Mouse (Mus musculus) cerebellum, adult 2 months (tissue): ENCODE measurements around the gene Vmn1r18. TPM values are rescaled to one million over a fixed set of nuclear protein-coding genes. Genes with fewer than 3 reads are reported as not detected.
"Not testable (repeated sequence)": the region's sequence is repeated elsewhere in the genome, so short reads cannot be mapped to it uniquely, and the experiment has no call there.

Experiments
- DNase-seq, 2 experiments: peaks; one replicate each; pipeline ENCODE4 v3.0.0; 2021
- H3K27ac ChIP-seq: fragments of 200-500 bp; 2 replicates; pipeline ENCODE4 v1.5.1; 2012; ENCODE audit warnings: low read length, control low read depth, inconsistent platforms; ENCODE audit not compliant: insufficient read depth
- H3K27me3 ChIP-seq: fragments of 200-500 bp; 2 replicates; pipeline ENCODE4 v1.6.1; 2012; ENCODE audit warnings: inconsistent platforms, mild to moderate bottlenecking, low read length, moderate library complexity; ENCODE audit not compliant: control insufficient read depth, insufficient read depth
- H3K4me1 ChIP-seq: fragments of 200-500 bp; 2 replicates; pipeline ENCODE4 v1.6.1; 2011; ENCODE audit warnings: low read length; ENCODE audit not compliant: control insufficient read depth, insufficient read depth
- H3K4me3 ChIP-seq: fragments of 200-500 bp; replicated peaks from 2 replicates; pipeline ENCODE3; 2011; ENCODE audit warnings: mild to moderate bottlenecking, low read depth, low read length, control low read depth; ENCODE audit not compliant: insufficient read depth
- CTCF ChIP-seq: fragments of 200-500 bp; IDR thresholded peaks from 2 replicates; pipeline ENCODE4 v1.5.1; 2011; ENCODE audit warnings: low read depth, mild to moderate bottlenecking, control low read depth, low read length, moderate library complexity, borderline replicate concordance; ENCODE audit not compliant: insufficient read depth
- POLR2A ChIP-seq: fragments of 200-500 bp; IDR thresholded peaks from 2 replicates; pipeline ENCODE4 v1.6.1; 2011; ENCODE audit warnings: low read length, control low read depth, borderline replicate concordance; ENCODE audit not compliant: insufficient read depth
- WGBS: fragments of 180-500 bp; shearing (Covaris S2); methylation state at CpG from one replicate; pipeline ENCODE4 v1.1.7; 2018; 5-methylcytosine and 5-hydroxymethylcytosine counted together
- polyA plus RNA-seq: library from polyadenylated mRNA; depleted of rRNA; stranded (reverse); fragments of >200 nt; gene quantifications from 2 replicates; pipeline ENCODE4 v1.2.3, GENCODE M21; 2012; rRNA removed

Gene Vmn1r18
- polyA plus RNA-seq = not detected in 2 replicates

GRCm38 (mm10) chr6:57395683-57396082, at the start of gene Vmn1r18:
Gene Vmn1r18, minus strand, starts transcription at chr6:57395783.
- H3K4me3 ChIP-seq = no peak within 1 kb of the TSS
- DNase-seq = no peak
- no peaks in the 10 kb centered on the region for H3K27me3 ChIP-seq
- no peak for TF ChIP-seq CTCF
- H3K27ac ChIP-seq = no peak within 1 kb of the TSS
- H3K4me1 ChIP-seq = no peaks in the 10 kb centered on the region

- no peak overlapping the region for H3K27ac ChIP-seq
- DNase-seq = no peak
These were observed 35.6 kb upstream of the Vmn1r18 start for GRCm38 (mm10) chr6:57431196-57431595.

GRCm38 (mm10) chr6:57428630-57429029, 33.0 kb upstream of the Vmn1r18 start, which contains the start of gene Vmn1r20:
Gene Vmn1r20, plus strand, starts transcription at chr6:57428930.
- WGBS = 59% methylated on average over 1 of the region's 1 CpGs
- H3K27me3 ChIP-seq = no peaks in the 10 kb centered on the region
- no peak for TF ChIP-seq CTCF
- no peak for TF ChIP-seq POLR2A
- no peak for DNase-seq
- no peak within 1 kb of the TSS for H3K4me3 ChIP-seq
- no peak within 1 kb of the TSS for H3K27ac ChIP-seq
- H3K4me1 ChIP-seq = no peaks in the 10 kb centered on the region

More at GRCm38 (mm10) chr6:57431196-57431595, 35.6 kb upstream of the Vmn1r18 start:
- Histone ChIP-seq H3K4me3 (no peak overlapping the region), H3K4me1 (no peaks in the 10 kb centered on the region), H3K27me3 (no peaks in the 10 kb centered on the region)
- TF ChIP-seq CTCF = no peak
- WGBS = 67% methylated on average over 1 of the region's 1 CpGs

- WGBS = 64% methylated on average over 3 of the region's 3 CpGs
- DNase-seq, H3K4me1 ChIP-seq, H3K27me3 ChIP-seq, H3K27ac ChIP-seq, H3K4me3 ChIP-seq: not testable (repeated sequence)
These were observed 7.9 kb upstream of the Vmn1r18 start, which contains the start of gene Vmn1r19 for GRCm38 (mm10) chr6:57403480-57403879. Gene Vmn1r19, plus strand, starts transcription at chr6:57403780.

GRCm38 (mm10) chr6:57367496-57367895, 28.1 kb downstream of the Vmn1r18 start:
- 63% methylated on average over 1 of the region's 1 CpGs for WGBS
- Histone ChIP-seq H3K4me3 (no peak overlapping the region), H3K27me3 (no peaks in the 10 kb centered on the region), H3K4me1 (no peaks in the 10 kb centered on the region), H3K27ac (no peak overlapping the region)
- DNase-seq = no peak
- TF ChIP-seq CTCF = no peak

- not testable (repeated sequence) for H3K27ac ChIP-seq, H3K4me3 ChIP-seq, H3K27me3 ChIP-seq, DNase-seq, H3K4me1 ChIP-seq
- 89% methylated on average over 1 of the region's 1 CpGs for WGBS
These were observed 29.7 kb downstream of the Vmn1r18 start for GRCm38 (mm10) chr6:57365866-57366265.

GRCm38 (mm10) chr6:57363627-57364026, 32.0 kb downstream of the Vmn1r18 start, which contains the start of gene Vmn1r17:
Gene Vmn1r17, minus strand, starts transcription at chr6:57363727.
- TF ChIP-seq CTCF = no peak
- TF ChIP-seq POLR2A = no peak
- no peak within 1 kb of the TSS for H3K4me3 ChIP-seq
- 87% methylated on average over 1 of the region's 1 CpGs for WGBS

GRCm38 (mm10) chr6:57356864-57357263, 38.7 kb downstream of the Vmn1r18 start:
- H3K4me3 ChIP-seq = no peak overlapping the region
- WGBS = 69% methylated on average over 2 of the region's 2 CpGs
- no peak for DNase-seq
- H3K4me1 ChIP-seq = no peaks in the 10 kb centered on the region
- no peak overlapping the region for H3K27ac ChIP-seq
- no peaks in the 10 kb centered on the region for H3K27me3 ChIP-seq
- TF ChIP-seq CTCF (no peak), POLR2A (no peak)

More at GRCm38 (mm10) chr6:57363627-57364026, 32.0 kb downstream of the Vmn1r18 start, which contains the start of gene Vmn1r17:
- Histone ChIP-seq H3K27me3 (no peaks in the 10 kb centered on the region), H3K4me1 (no peaks in the 10 kb centered on the region), H3K27ac (no peak within 1 kb of the TSS)
- DNase-seq = no peak

GRCm38 (mm10) chr6:57329394-57329793, 66.2 kb downstream of the Vmn1r18 start, which contains the start of gene Vmn1r16:
Gene Vmn1r16, minus strand, starts transcription at chr6:57329494.
- DNase-seq = no peak
- TF ChIP-seq POLR2A = no peak
- TF ChIP-seq CTCF = no peak
- H3K27ac ChIP-seq = no peak within 1 kb of the TSS
- no peaks in the 10 kb centered on the region for H3K4me1 ChIP-seq
- WGBS = 75% methylated on average over 3 of the region's 3 CpGs
- H3K27me3 ChIP-seq = no peaks in the 10 kb centered on the region
- no peak within 1 kb of the TSS for H3K4me3 ChIP-seq

Other genes with a start within 250 kb of the Vmn1r18 start
- gene Vmn1r12, start 238.9 kb downstream of the Vmn1r18 start, polyA plus RNA-seq = not detected in 2 replicates
- gene Vmn1r13, start 192.5 kb downstream of the Vmn1r18 start, polyA plus RNA-seq = not detected in 2 replicates
- gene Vmn1r14, start 164.1 kb downstream of the Vmn1r18 start, polyA plus RNA-seq = not detected in 2 replicates
- gene Vmn1r15, start 137.8 kb downstream of the Vmn1r18 start, polyA plus RNA-seq = not detected in 2 replicates
- gene Vmn1r16, start 66.3 kb downstream of the Vmn1r18 start, polyA plus RNA-seq = not detected in 2 replicates
- not detected in 2 replicates for gene Vmn1r17, start 32.1 kb downstream of the Vmn1r18 start, polyA plus RNA-seq
- gene Vmn1r19, start 8.0 kb upstream of the Vmn1r18 start, polyA plus RNA-seq = not detected in 2 replicates
- gene Vmn1r20, start 33.1 kb upstream of the Vmn1r18 start, polyA plus RNA-seq = not detected in 2 replicates
- 20.7 and 21.8 TPM in 2 replicates for gene Ppm1k, start 139.7 kb upstream of the Vmn1r18 start, polyA plus RNA-seq
- gene Herc6, start 185.2 kb upstream of the Vmn1r18 start, polyA plus RNA-seq = 1.5 and 1.6 TPM in 2 replicates